Mouse (Mus musculus) testis, adult 2 months (tissue): ENCODE data around the gene Pqlc2. TPM values are rescaled to one million over a fixed set of nuclear protein-coding genes. Genes with fewer than 3 reads are reported as not detected.

Source experiments
- H3K27ac ChIP-seq: fragments of 200-500 bp; 2 replicates; pipeline ENCODE4 v1.5.1; 2012; ENCODE audit warnings: low read depth, low read length; ENCODE audit not compliant: control insufficient read depth, insufficient read depth
- H3K27me3 ChIP-seq: fragments of 200-500 bp; 2 replicates; pipeline ENCODE4 v1.6.1; 2012; ENCODE audit warnings: mild to moderate bottlenecking, low read length, moderate library complexity; ENCODE audit not compliant: control insufficient read depth, insufficient read depth
- H3K36me3 ChIP-seq: fragments of 200-500 bp; 2 replicates; pipeline ENCODE4 v1.6.1; 2012; ENCODE audit warnings: mild to moderate bottlenecking, low read length; ENCODE audit not compliant: control insufficient read depth, insufficient read depth
- H3K4me1 ChIP-seq: fragments of 200-500 bp; 2 replicates; pipeline ENCODE4 v1.6.1; 2012; ENCODE audit warnings: low read length; ENCODE audit not compliant: control insufficient read depth, insufficient read depth
- H3K4me3 ChIP-seq: fragments of 200-500 bp; 2 replicates; pipeline ENCODE4 v1.5.1; 2012; ENCODE audit warnings: low read depth, mild to moderate bottlenecking, low read length, moderate library complexity, mixed read lengths; ENCODE audit not compliant: control insufficient read depth
- CTCF ChIP-seq: fragments of 200-500 bp; IDR thresholded peaks from 2 replicates; pipeline ENCODE4 v1.5.1; 2012; ENCODE audit warnings: low read depth, mild to moderate bottlenecking, inconsistent platforms, low read length, moderate library complexity; ENCODE audit not compliant: control insufficient read depth, insufficient read depth, insufficient replicate concordance
- POLR2A ChIP-seq: fragments of 200-500 bp; IDR thresholded peaks from 2 replicates; pipeline ENCODE4 v1.6.1; 2012; ENCODE audit warnings: low read depth, mild to moderate bottlenecking, inconsistent platforms, low read length, moderate library complexity; ENCODE audit not compliant: control insufficient read depth
- polyA plus RNA-seq: library from polyadenylated mRNA; depleted of rRNA; stranded (reverse); fragments of >200 nt; gene quantifications from 2 replicates; pipeline ENCODE4 v1.2.3, GENCODE M21; 2012

The Pqlc2 gene
- polyA plus RNA-seq, 1 experiment = 5.5 TPM

DNA sequence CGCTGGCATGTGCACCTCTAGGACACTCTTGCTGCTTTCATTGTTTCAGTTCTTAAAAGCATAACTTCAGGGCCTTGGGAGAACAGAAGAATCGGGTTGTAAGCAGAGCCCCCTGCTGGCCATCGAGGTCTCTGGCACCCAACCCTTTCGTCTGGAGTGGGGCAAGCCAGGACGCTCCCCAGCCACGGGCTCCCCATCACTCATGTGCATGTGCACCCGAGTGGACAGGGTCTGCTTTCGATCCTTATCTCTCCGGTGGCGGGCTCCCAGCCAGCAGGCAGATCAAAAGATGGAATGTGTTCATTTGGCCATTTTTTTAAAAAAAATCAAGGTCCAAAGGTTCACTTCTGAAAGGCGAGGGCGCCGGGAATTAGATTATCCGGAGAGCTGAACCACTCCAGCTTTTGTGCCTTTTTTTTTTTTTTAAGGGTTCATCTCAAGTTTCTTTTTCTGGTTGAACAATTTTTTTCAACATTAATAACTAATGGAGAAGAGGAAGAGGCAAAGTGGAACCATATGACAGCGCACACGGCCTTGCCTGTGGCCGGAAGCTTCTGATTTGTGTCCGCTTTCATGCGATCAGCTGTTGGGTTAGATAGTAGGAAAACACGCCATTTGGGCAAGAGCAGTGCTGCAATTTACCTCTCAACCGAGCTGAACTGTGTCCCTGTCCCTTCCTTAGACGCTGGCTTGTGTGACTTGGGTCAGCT lies 58.3 kb downstream of the Pqlc2 start:
- no peaks in the 10 kb centered on the region; the same call in 1 of the 2 replicates for H3K36me3 ChIP-seq
- H3K27ac ChIP-seq = peak overlapping the region; percentile 44; the same call in 1 of the 2 replicates
- no peak overlapping the region for H3K4me3 ChIP-seq
- H3K4me1 ChIP-seq = peaks cover 10% of the 10 kb centered on the region
- TF ChIP-seq POLR2A (no peak), CTCF (peak; percentile 53; the same call in 1 of the 2 replicates)
- no peaks in the 10 kb centered on the region for H3K27me3 ChIP-seq

DNA sequence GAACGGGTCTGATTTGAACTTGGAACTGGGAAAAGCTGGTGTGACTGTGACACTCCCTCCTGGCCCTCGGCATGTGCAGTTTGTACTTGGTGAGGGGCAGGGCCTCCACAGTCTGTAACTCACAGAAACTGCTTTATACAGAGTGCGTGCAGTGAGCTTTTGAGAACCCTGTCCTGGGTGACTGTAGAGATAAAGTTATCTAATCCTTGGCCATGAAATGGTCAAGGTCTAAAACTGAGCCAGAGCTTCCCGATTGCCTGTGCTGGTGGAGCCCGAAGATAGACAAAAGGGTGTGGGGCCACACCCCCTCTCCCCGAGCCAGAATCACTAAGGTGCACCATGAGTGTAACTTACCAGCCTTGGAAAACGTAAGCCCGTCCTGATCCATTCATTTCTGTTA lies 59.6 kb downstream of the Pqlc2 start:
- TF ChIP-seq POLR2A = no peak
- TF ChIP-seq CTCF = no peak
- Histone ChIP-seq H3K36me3 (no peaks in the 10 kb centered on the region; the same call in 1 of the 2 replicates), H3K27me3 (no peaks in the 10 kb centered on the region), H3K4me1 (peaks cover 10% of the 10 kb centered on the region), H3K4me3 (no peak overlapping the region), H3K27ac (peak overlapping the region; percentile 52; the same call in 1 of the 2 replicates)

DNA sequence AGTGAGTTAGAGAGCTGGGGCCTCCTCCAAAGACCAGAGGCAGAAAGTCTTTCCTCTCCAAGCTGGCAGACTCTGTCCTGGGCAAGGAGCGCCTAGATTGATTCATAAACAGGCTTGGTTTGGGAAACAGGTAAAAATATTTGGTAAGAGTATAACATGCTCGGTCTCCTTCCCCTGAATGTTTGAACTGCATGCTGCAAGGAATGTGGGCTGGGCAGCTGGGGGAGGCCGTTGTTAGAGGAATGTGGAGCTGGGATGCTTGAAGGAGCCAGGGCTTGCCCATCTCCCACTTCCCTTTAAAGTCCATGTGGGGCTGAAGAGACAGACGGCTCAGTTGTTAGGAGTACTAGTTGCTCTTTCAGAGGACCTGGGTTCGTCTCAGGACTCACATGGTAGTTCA lies 60.5 kb downstream of the Pqlc2 start:
- Histone ChIP-seq H3K4me1 (peaks cover 10% of the 10 kb centered on the region), H3K4me3 (no peak overlapping the region), H3K27ac (no peak overlapping the region; the same call in 1 of the 2 replicates), H3K36me3 (no peaks in the 10 kb centered on the region; the same call in 1 of the 2 replicates), H3K27me3 (no peaks in the 10 kb centered on the region)
- TF ChIP-seq POLR2A = no peak
- TF ChIP-seq CTCF = no peak

DNA sequence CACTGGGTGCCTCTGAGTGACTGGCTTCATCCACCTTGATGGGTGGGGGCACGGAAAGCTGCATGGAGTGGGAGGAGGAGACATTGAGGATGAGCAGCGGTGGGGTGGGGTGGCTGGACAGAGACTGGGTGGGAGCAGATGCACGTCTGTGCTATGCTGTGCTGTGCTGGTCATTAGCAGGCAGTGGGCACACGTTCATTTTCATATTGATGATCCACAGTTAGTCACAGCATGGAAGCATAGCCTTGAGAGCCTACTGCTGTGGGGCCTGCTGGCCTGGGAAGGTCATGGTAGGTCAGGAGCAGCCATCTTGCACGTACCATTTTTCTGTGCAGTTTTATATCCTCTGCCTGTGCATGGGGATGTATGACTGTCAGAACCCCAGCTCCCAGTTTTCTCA lies 61.8 kb downstream of the Pqlc2 start:
- peaks cover 10% of the 10 kb centered on the region for H3K4me1 ChIP-seq
- TF ChIP-seq POLR2A = no peak
- TF ChIP-seq CTCF = no peak
- H3K36me3 ChIP-seq = no peaks in the 10 kb centered on the region
- H3K4me3 ChIP-seq = no peak overlapping the region
- H3K27me3 ChIP-seq = no peaks in the 10 kb centered on the region
- H3K27ac ChIP-seq = no peak overlapping the region

DNA sequence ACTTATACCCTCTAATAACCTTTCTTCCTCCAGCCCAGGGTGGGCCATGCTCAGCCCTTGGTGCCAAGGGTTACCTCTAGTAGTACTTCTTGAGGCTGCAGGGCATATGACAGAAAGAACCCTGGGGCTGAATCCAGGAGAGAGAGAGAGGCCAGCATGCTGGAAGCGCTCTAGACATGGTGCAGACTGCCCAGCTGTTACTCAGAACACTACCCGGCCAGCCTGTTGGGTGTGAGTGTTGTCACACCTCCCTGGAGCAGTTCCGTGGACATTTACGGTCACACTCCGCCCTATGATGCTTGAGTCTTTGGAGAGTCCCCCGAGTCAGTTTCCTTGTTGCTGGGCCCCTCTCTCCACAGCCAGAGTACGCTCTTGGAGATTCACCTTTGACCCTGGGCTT lies 62.5 kb downstream of the Pqlc2 start:
- H3K4me1 ChIP-seq = peaks cover 10% of the 10 kb centered on the region

DNA sequence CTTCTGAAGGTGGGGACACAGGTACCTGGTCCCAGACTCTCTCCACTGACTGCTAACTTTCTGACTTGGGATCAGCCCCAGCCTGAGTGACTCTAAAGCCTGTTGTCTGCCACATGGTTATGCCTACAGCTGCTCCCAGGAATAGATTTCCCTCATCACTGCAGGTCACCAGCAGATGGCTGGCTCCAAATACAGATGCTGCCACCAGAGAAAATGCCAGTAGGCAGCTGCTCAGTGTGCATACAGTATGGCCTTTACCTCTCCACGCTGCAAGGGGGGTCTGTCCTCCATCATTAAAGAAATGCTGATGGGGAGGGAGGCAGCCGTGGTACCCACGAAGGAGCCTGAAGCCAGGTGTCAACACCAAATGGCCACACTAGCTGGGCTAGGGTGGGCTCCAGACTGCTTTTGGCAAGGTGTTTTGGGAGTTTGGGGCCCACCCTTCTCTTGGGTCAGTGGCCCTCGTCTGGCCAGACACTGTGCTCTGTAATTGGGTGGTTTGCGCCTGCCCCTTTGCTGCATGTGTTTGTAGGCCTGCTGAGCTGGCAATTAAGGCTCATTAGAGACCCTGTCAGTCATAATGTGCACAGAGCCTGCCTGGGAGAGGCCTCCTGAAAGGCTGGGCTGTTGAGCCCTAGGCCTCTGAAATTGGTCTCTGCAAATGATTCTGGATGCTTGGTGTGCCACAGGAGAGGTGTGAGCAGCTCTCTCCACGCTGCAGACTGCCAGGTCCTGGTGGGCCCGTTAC lies 64.2 kb downstream of the Pqlc2 start:
- no peak for TF ChIP-seq POLR2A
- no peak for TF ChIP-seq CTCF
- H3K27me3 ChIP-seq = no peaks in the 10 kb centered on the region
- no peaks in the 10 kb centered on the region for H3K36me3 ChIP-seq
- no peak overlapping the region for H3K27ac ChIP-seq
- H3K4me1 ChIP-seq = peaks cover 7% of the 10 kb centered on the region
- H3K4me3 ChIP-seq = no peak overlapping the region

More for the DNA sequence above, 62.5 kb downstream of the Pqlc2 start:
- H3K27ac ChIP-seq = no peak overlapping the region
- H3K4me3 ChIP-seq = no peak overlapping the region
- H3K27me3 ChIP-seq = no peaks in the 10 kb centered on the region
- no peaks in the 10 kb centered on the region for H3K36me3 ChIP-seq
- TF ChIP-seq CTCF = no peak
- TF ChIP-seq POLR2A = no peak

DNA sequence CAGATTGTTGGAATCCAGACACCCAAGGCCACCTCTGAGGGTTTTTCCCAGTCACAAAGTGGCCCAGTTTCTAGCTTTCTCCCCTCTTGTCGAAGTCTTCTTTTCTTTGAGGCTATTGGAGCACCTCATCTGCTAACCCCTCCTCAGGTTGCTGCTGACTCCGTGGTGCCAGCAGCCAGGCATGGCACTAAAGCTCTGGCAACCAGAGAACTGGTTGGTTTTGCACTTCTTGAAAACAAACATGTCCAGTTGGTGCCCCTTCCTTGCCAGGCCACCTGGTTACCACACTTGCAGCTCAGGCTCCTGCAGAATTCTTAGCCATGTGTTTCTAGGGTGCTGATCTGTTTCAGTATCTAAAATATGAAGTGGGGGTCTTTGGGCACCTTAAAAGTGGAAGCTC lies 65.0 kb downstream of the Pqlc2 start:
- H3K4me3 ChIP-seq = no peak overlapping the region
- H3K27ac ChIP-seq = no peak overlapping the region
- H3K36me3 ChIP-seq = no peaks in the 10 kb centered on the region
- H3K4me1 ChIP-seq = peaks cover 3% of the 10 kb centered on the region
- H3K27me3 ChIP-seq = no peaks in the 10 kb centered on the region
- no peak for TF ChIP-seq CTCF
- no peak for TF ChIP-seq POLR2A
